Mouse (Mus musculus): ENCODE data around the gene Ubap1. TPM values are rescaled to one million over a fixed set of nuclear protein-coding genes. Genes with fewer than 3 reads are reported as not detected.

The Ubap1 gene
- polyA plus RNA-seq, 1 experiment from 2014 or later: 28.5 TPM

DNA sequence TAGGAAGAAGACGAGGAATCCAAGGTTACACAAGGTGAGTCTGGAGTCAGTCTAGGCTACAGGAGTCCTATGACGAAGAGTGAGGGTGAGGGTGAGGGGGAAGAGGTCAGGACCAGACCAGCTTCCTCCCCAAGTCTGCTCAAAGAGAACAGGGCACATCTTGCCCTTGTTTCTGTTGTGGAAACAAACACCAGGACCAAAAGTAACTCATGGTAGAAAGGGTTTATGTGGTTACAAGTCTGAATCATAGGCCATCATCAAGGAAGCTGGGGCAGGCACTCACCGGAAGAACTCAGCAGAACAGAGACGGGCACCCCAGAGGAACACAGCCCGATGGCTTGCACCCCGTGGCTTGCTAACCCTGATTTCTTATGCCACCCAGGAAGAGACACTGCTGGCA, 21.9 kb upstream of the Ubap1 start:
- ATAC-seq (ENCODE audit: low read depth): no peak

DNA sequence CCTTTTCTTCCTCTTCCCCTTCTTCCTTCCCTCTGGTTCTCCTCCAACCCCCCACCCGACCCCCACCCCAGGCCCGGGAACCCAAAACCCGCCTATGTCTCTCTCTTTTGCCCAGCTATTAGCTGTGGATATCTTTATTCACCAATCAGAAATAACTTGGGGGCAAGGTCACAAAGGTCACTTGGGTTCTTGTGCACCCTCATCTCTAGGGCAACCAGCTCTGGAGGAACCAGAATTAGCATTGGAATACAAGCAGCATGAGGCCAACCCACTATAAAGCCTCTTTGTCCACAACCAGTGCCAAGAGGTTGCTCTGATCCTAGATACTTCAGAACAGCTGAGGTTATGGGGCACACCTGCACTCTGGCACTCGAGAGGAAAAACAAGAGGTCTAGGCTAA, 19.3 kb upstream of the Ubap1 start:
- ATAC-seq (ENCODE audit: low read depth) (no peak), DNase-seq (no peak)
- Histone ChIP-seq H3K4me2 (no peak overlapping the region), H3K9ac (no peak overlapping the region), H3K9me3 (replicated peaks) (no peaks in the 10 kb centered on the region), H3K4me3 (replicated peaks) (no peak overlapping the region), H3K27me3 (no peaks in the 10 kb centered on the region), H3K36me3 (no peaks in the 10 kb centered on the region), H3K27ac (peak overlapping the region; percentile 98), H3K4me1 (replicated peaks) (peaks cover 61% of the 10 kb centered on the region)
- WGBS (ENCODE audit: insufficient replicate concordance): 55% methylated on average over 4 of the region's 4 CpGs

More for the DNA sequence above, 21.9 kb upstream of the Ubap1 start:
- Histone ChIP-seq H3K27me3 (no peaks in the 10 kb centered on the region), H3K36me3 (no peaks in the 10 kb centered on the region), H3K4me2 (no peak overlapping the region), H3K9me3 (replicated peaks) (no peaks in the 10 kb centered on the region), H3K4me3 (replicated peaks) (no peak overlapping the region), H3K4me1 (replicated peaks) (peaks cover 46% of the 10 kb centered on the region), H3K9ac (no peak overlapping the region), H3K27ac (no peak overlapping the region)
- WGBS (ENCODE audit: insufficient replicate concordance): 81% methylated on average over 6 of the region's 6 CpGs
- DNase-seq: no peak

DNA sequence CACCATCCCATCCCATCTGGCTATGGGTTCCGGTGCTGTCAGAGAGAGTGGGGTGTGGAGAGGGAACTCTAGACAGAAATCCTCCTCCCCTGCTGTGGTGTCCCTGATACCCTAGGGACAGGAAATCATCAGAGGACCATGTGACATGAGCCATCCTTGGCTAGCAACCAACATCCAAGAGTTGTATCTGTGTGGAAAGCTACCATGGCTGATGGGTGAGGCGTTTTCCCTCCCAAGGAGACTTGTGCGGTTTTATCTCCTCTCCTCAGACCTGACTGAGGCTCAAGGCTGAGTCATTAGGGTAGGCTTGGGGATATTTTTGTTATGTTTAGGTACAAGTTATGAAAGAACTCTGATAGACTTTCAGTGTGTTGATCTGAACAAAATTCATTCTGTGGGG, 17.7 kb upstream of the Ubap1 start:
- no peaks in the 10 kb centered on the region for H3K9me3 ChIP-seq (replicated peaks)
- H3K36me3 ChIP-seq: no peaks in the 10 kb centered on the region
- peak overlapping the region; percentile 64 for H3K9ac ChIP-seq
- peak overlapping the region; percentile 59 for H3K4me2 ChIP-seq
- H3K4me1 ChIP-seq (replicated peaks): peaks cover 69% of the 10 kb centered on the region
- DNase-seq (peak; percentile 76), ATAC-seq (ENCODE audit: low read depth) (peak; percentile 97)
- WGBS (ENCODE audit: insufficient replicate concordance): 20% methylated on average over 3 of the region's 3 CpGs
- H3K27me3 ChIP-seq: no peaks in the 10 kb centered on the region
- H3K4me3 ChIP-seq (replicated peaks): 0 out of 2 replicates have a peak overlapping the region, but pooled peaks have one; percentile 15
- peak overlapping the region; percentile 98 for H3K27ac ChIP-seq

DNA sequence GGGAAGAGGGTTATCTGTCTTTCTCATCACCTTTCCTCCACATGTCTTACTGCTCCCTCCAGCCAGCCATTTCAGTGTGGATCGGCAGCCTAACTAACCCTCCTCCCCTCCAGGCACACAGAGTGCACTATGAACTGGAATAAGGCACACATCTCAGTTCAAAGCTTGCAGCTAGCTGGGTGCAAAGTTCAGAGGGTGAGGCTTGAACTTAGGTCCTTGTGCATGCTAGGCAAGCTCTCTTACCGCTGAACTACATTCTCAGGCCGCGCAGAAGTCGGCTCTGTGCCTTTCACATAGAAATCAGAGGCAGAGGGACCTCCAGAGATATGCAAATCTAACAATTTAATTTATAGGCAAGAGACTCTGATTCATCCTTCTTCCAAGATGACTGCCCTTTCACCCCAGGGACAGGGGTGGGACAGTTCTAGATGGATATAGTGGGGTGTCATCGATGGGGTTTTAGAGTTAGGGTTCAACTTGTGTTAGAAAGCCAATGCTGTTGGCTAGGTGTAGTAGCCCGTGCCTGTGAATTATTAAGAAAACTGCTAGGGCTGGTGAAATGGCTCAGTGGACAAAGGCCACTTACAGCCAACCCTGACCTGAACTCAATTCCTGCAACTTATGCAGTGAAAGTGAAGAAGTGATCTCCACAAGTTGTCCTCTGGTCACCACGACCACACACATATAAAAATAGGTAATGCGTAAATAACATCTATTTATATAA, 16.9 kb upstream of the Ubap1 start:
- peak overlapping the region; percentile 59 for H3K4me2 ChIP-seq
- H3K4me1 ChIP-seq (replicated peaks): peaks cover 75% of the 10 kb centered on the region
- H3K27ac ChIP-seq: peak overlapping the region; percentile 98

DNA sequence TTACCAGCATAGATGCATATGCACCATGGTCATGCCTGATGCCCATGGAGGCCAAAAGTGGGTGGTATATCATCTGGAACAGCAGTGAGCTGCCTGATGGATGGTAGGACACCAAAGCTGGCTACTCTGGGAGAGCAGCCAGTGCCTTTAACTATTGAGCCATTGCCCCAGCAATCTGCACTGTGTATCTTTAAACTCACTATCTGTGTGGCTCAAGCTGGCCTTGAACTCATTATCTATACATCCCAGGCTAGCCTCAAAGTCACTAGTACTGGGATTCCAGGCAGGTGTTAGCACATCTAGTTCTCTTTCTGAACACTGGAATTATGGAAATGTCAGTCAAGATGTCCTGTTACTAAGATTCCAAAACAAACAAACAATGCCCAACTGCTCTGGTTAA, 12.2 kb upstream of the Ubap1 start:
- DNase-seq: peak; percentile 38
- peak; percentile 84 for ATAC-seq (ENCODE audit: low read depth)
- no peak overlapping the region for H3K4me3 ChIP-seq (replicated peaks)
- H3K36me3 ChIP-seq: no peaks in the 10 kb centered on the region
- no peaks in the 10 kb centered on the region for H3K9me3 ChIP-seq (replicated peaks)
- no peaks in the 10 kb centered on the region for H3K27me3 ChIP-seq
- H3K27ac ChIP-seq: peak overlapping the region; percentile 35; the same call in 1 of the 2 replicates
- H3K4me2 ChIP-seq: peak overlapping the region; percentile 23; the same call in 1 of the 2 replicates
- H3K4me1 ChIP-seq (replicated peaks): peaks cover 44% of the 10 kb centered on the region
- peak overlapping the region; percentile 7; the same call in 1 of the 2 replicates for H3K9ac ChIP-seq

More for the DNA sequence above, 16.9 kb upstream of the Ubap1 start:
- Histone ChIP-seq H3K4me3 (replicated peaks) (0 out of 2 replicates have a peak overlapping the region, but pooled peaks have one; percentile 15), H3K36me3 (no peaks in the 10 kb centered on the region), H3K9ac (peak overlapping the region; percentile 64), H3K9me3 (replicated peaks) (no peaks in the 10 kb centered on the region), H3K27me3 (no peaks in the 10 kb centered on the region)
- peak; percentile 15 for DNase-seq
- 76% methylated on average over 9 of the region's 9 CpGs for WGBS (ENCODE audit: insufficient replicate concordance)
- ATAC-seq (ENCODE audit: low read depth): peak; percentile 33

DNA sequence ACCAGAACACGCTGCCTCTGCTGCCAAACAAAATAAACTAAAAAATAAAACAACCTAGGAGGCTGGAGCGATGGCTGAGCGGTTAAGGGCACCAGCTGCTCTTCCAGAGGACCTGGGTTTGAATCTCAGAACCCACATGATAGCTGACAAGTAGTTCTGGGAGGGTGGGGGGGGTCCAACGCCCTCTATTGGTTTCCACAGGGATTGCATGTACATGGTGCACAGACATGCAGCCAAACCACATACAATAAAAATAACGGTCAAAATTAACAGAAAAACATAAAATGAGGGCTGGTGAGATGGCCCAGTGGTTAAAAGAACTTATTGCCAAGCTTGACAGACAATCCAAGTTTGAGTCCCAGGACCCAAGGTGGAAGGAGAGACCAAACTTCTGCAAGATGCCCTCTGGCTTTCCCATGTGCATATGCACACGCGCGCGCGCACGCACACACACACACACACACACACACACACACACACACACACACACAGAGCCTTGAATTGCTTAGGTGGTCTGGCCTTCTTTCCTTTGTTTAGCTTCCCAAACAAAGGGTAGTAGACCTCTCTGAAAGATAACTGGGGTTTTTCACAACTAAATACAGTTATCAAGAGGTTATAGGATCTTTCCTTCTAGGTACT, 7.8 kb upstream of the Ubap1 start:
- H3K36me3 ChIP-seq: no peaks in the 10 kb centered on the region
- H3K27me3 ChIP-seq: no peaks in the 10 kb centered on the region
- peaks cover 10% of the 10 kb centered on the region for H3K4me1 ChIP-seq (replicated peaks)
- H3K4me2 ChIP-seq: no peak overlapping the region
- DNase-seq (no peak), ATAC-seq (ENCODE audit: low read depth) (no peak)
- H3K9me3 ChIP-seq (replicated peaks): no peaks in the 10 kb centered on the region
- 82% methylated on average over 11 of the region's 11 CpGs for WGBS (ENCODE audit: insufficient replicate concordance)
- no peak overlapping the region for H3K4me3 ChIP-seq (replicated peaks)
- H3K9ac ChIP-seq: no peak overlapping the region
- H3K27ac ChIP-seq: no peak overlapping the region

DNA sequence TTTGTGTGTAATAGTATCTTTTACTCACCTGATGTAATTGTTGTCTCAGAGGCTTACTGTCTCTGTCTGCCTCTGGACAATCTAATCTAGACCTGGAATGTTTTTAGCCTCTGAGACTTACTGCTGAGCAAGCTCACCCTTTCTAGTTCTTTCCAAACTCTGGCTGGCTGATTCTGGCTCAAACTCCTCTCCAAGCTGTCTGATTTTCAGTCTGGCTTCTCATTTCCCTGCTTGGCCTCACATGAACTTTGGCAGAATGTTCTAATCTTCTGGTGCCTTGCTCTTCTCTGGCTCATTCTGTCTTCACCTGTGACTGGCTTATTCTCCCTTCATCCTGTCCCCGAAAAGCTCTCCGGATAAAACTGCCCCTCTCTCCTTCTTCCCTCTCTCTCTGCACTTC, 2.8 kb upstream of the Ubap1 start:
- H3K27ac ChIP-seq: 0 out of 2 replicates have a peak overlapping the region, but pooled peaks have one; percentile 8
- no peak for DNase-seq

DNA sequence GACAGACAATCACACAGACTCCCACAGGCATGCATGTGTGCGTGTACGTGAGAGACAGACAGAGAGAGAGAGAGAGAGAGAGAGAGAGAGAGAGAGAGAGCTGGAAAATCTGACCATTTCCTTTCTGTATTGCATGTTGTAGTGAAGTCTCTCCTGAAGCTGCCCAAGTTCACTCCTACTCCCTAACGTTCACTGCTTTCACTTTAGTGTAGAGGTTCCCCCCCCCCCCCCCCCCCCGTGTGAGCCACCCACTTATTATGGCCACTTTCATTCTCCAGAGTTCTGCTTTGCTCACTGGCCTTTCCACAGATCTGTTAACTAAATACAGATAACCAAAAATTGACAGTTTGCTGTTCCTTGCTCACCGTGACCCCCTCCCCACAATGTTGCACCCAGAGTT, 957 bp upstream of the Ubap1 start:
- H3K27ac ChIP-seq: peak overlapping the region; percentile 78
- H3K9ac ChIP-seq: peak overlapping the region; percentile 59
- peak overlapping the region; percentile 88 for H3K4me3 ChIP-seq (replicated peaks)
- H3K36me3 ChIP-seq: no peaks in the 10 kb centered on the region
- peaks cover 38% of the 10 kb centered on the region for H3K4me1 ChIP-seq (replicated peaks)
- ATAC-seq (ENCODE audit: low read depth): no peak
- H3K4me2 ChIP-seq: peak overlapping the region; percentile 80
- no peaks in the 10 kb centered on the region for H3K27me3 ChIP-seq
- no peaks in the 10 kb centered on the region for H3K9me3 ChIP-seq (replicated peaks)
- 27% methylated on average over 4 of the region's 5 CpGs for WGBS (ENCODE audit: insufficient replicate concordance)
- no peak for DNase-seq

More for the DNA sequence above, 2.8 kb upstream of the Ubap1 start:
- Histone ChIP-seq H3K9ac (no peak overlapping the region), H3K36me3 (no peaks in the 10 kb centered on the region), H3K27me3 (no peaks in the 10 kb centered on the region), H3K4me1 (replicated peaks) (peaks cover 25% of the 10 kb centered on the region), H3K9me3 (replicated peaks) (no peaks in the 10 kb centered on the region), H3K4me3 (replicated peaks) (no peak overlapping the region), H3K4me2 (no peak overlapping the region)
- WGBS (ENCODE audit: insufficient replicate concordance): 55% methylated on average over 2 of the region's 2 CpGs
- ATAC-seq (ENCODE audit: low read depth): no peak

DNA sequence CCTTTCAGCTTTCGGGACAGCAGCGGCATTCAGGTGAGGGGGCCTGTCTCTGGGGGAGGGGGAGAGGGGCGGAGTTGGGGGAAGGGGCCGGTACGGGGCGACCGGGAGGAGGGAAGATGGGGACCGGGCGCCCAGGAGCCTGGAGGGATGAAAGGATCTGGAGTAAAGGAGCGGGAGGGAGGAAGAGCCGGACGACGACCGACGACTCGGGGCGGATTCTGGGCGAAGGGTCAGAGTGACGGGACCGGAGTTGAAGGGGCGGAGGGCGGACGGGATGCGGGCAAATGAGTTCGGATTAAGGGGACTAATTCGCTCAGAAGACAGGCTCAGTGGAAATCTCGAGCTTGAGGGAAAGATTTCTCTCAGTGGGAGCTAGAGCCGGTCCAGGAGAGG, 399 bp downstream of the Ubap1 start:
- peak overlapping the region; percentile 88 for H3K4me3 ChIP-seq (replicated peaks)
- under 1% methylated on average over 28 of the region's 28 CpGs for WGBS (ENCODE audit: insufficient replicate concordance)
- H3K9ac ChIP-seq: peak overlapping the region; percentile 95
- DNase-seq (no peak), ATAC-seq (ENCODE audit: low read depth) (peak; percentile 51)
- peak overlapping the region; percentile 90 for H3K27ac ChIP-seq
- H3K4me1 ChIP-seq (replicated peaks): peaks cover 43% of the 10 kb centered on the region
- H3K27me3 ChIP-seq: no peaks in the 10 kb centered on the region
- no peaks in the 10 kb centered on the region for H3K36me3 ChIP-seq
- H3K9me3 ChIP-seq (replicated peaks): no peaks in the 10 kb centered on the region
- H3K4me2 ChIP-seq: peak overlapping the region; percentile 80

DNA sequence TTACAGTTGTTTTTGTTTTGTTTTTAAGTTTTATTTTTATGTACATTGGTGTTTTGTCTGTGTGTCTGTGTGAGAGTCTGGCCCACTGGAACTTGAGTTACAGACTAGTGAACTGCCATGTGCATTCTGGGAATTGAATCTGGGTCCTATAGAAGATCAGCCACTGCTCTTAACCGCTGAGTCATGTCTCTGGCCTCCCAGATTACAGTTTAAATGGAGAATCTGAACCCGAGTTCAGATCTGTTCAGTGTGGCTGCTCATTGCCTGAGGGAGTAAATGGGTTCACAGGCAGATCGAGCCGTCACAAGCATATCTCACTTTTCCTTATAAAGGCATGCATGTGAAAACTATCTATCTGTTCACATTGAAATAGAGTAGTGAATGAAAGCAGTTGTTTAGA, 4.0 kb downstream of the Ubap1 start:
- Histone ChIP-seq H3K27me3 (no peaks in the 10 kb centered on the region), H3K9me3 (replicated peaks) (no peaks in the 10 kb centered on the region), H3K9ac (no peak overlapping the region), H3K36me3 (peaks cover 8% of the 10 kb centered on the region), H3K4me3 (replicated peaks) (no peak overlapping the region), H3K4me1 (replicated peaks) (peaks cover 42% of the 10 kb centered on the region), H3K4me2 (0 out of 2 replicates have a peak overlapping the region, but pooled peaks have one; percentile 12), H3K27ac (peak overlapping the region; percentile 60)
- WGBS (ENCODE audit: insufficient replicate concordance): 47% methylated on average over 4 of the region's 4 CpGs
- DNase-seq (peak; percentile 50), ATAC-seq (ENCODE audit: low read depth) (peak; percentile 58)

DNA sequence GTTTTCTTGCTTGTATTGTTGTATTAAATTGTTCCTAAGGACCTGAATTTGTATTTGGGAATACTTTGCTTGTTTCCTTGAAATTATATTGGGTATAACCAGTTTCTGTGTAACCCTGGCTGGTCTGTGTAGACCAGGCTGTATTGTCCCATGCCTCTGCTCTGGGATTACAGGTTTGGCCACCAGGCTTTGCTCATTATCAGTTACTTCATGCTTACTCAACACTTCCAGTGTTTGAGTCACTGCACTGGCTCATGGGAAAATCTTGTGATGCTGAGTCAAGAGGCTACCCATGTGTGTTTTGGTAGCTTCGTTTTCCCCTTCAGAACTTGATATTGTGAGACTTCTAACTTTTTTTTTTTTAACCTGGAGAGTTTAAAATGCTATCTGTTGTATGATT, 4.5 kb downstream of the Ubap1 start:
- DNase-seq (peak; percentile 8), ATAC-seq (ENCODE audit: low read depth) (peak; percentile 39)
- Histone ChIP-seq H3K27me3 (no peaks in the 10 kb centered on the region), H3K4me3 (replicated peaks) (no peak overlapping the region), H3K36me3 (peaks cover 12% of the 10 kb centered on the region), H3K9ac (no peak overlapping the region), H3K27ac (peak overlapping the region; percentile 60; the same call in 1 of the 2 replicates), H3K4me1 (replicated peaks) (peaks cover 41% of the 10 kb centered on the region), H3K9me3 (replicated peaks) (no peaks in the 10 kb centered on the region), H3K4me2 (no peak overlapping the region)
- 83% methylated on average over 1 of the region's 1 CpGs for WGBS (ENCODE audit: insufficient replicate concordance)
